Mouse (Mus musculus) embryonic facial prominence, embryonic 15.5 days (tissue): Measurements from ENCODE around the gene Kcnj10. TPM values are rescaled to one million over a fixed set of nuclear protein-coding genes. Genes with fewer than 3 reads are reported as not detected.
A peak's percentile ranks its signal among the peaks of the same experiment; 100 is the strongest.

Experiments used
- ATAC-seq: fragments of 200-750 bp; cut with Nextera tagmentation; 2 replicates; pipeline ENCODE4 v1.8.0; 2017; ENCODE audit warnings: low read depth, moderate TSS enrichment; ENCODE audit not compliant: insufficient number of reproducible peaks, low FRiP score, low TSS enrichment
- H3K27ac ChIP-seq: fragments of 300-500 bp; sonication (generic); replicated peaks from 2 replicates; pipeline ENCODE4 v1.5.1; 2015; ENCODE audit warnings: mild to moderate bottlenecking, inconsistent platforms
- H3K27me3 ChIP-seq: fragments of 300-500 bp; sonication (generic); 2 replicates; pipeline ENCODE4 v1.6.1; 2015; ENCODE audit warnings: inconsistent platforms
- H3K36me3 ChIP-seq: fragments of 300-500 bp; sonication (generic); 2 replicates; pipeline ENCODE4 v1.6.1; 2015; ENCODE audit warnings: mild to moderate bottlenecking, inconsistent platforms
- H3K4me1 ChIP-seq: fragments of 300-500 bp; sonication (generic); 2 replicates; pipeline ENCODE4 v1.6.1; 2015; ENCODE audit warnings: inconsistent platforms
- H3K4me2 ChIP-seq: fragments of 300-500 bp; sonication (generic); replicated peaks from 2 replicates; pipeline ENCODE4 v1.6.1; 2015; ENCODE audit warnings: mild to moderate bottlenecking, inconsistent platforms
- H3K4me3 ChIP-seq: fragments of 300-500 bp; sonication (generic); replicated peaks from 2 replicates; pipeline ENCODE4 v1.5.1; 2015; ENCODE audit warnings: mild to moderate bottlenecking, inconsistent platforms
- H3K9ac ChIP-seq: fragments of 300-500 bp; sonication (generic); 2 replicates; pipeline ENCODE4 v1.6.1; 2015; ENCODE audit warnings: inconsistent platforms
- H3K9me3 ChIP-seq: fragments of 300-500 bp; sonication (generic); replicated peaks from 2 replicates; pipeline ENCODE4 v1.6.1; 2016; ENCODE audit warnings: inconsistent platforms
- WGBS: fragments of 180-500 bp; shearing (Covaris S2); methylation state at CpG from one replicate; pipeline ENCODE4 v1.1.7; 2015; 5-methylcytosine and 5-hydroxymethylcytosine counted together
- polyA plus RNA-seq: library from polyadenylated mRNA; unstranded; fragments of >200 nt; fragmentation: Nextera tagmentation; extraction: Ambion mirVana; gene quantifications from 2 replicates; pipeline ENCODE4 v1.2.1, GENCODE M21; 2015

Gene Kcnj10
- polyA plus RNA-seq, 1 experiment from 2014 or later = 0.09 TPM

- 81% methylated on average over 5 of the region's 5 CpGs for WGBS
- Histone ChIP-seq H3K4me1 (0 out of 2 replicates have a peak, but pooled peaks cover 6% of the 10 kb centered on the region), H3K36me3 (no peaks in the 10 kb centered on the region), H3K4me3 (no peak overlapping the region), H3K4me2 (no peak overlapping the region), H3K27ac (no peak overlapping the region), H3K9ac (no peak overlapping the region), H3K9me3 (no peaks in the 10 kb centered on the region), H3K27me3 (no peaks in the 10 kb centered on the region; the same call in 1 of the 2 replicates)
- no peak for ATAC-seq
Observed at GRCm38 (mm10) chr1:172387246-172387645, 46.2 kb downstream of the Kcnj10 start.

- 44% methylated on average over 1 of the region's 1 CpGs for WGBS
- Histone ChIP-seq H3K9me3 (no peaks in the 10 kb centered on the region), H3K27ac (no peak overlapping the region), H3K9ac (no peak overlapping the region), H3K4me1 (0 out of 2 replicates have a peak, but pooled peaks cover 6% of the 10 kb centered on the region), H3K36me3 (no peaks in the 10 kb centered on the region), H3K4me3 (no peak overlapping the region), H3K4me2 (no peak overlapping the region), H3K27me3 (no peaks in the 10 kb centered on the region; the same call in 1 of the 2 replicates)
- no peak for ATAC-seq
Observed at GRCm38 (mm10) chr1:172390769-172391168, 49.8 kb downstream of the Kcnj10 start.

DNA sequence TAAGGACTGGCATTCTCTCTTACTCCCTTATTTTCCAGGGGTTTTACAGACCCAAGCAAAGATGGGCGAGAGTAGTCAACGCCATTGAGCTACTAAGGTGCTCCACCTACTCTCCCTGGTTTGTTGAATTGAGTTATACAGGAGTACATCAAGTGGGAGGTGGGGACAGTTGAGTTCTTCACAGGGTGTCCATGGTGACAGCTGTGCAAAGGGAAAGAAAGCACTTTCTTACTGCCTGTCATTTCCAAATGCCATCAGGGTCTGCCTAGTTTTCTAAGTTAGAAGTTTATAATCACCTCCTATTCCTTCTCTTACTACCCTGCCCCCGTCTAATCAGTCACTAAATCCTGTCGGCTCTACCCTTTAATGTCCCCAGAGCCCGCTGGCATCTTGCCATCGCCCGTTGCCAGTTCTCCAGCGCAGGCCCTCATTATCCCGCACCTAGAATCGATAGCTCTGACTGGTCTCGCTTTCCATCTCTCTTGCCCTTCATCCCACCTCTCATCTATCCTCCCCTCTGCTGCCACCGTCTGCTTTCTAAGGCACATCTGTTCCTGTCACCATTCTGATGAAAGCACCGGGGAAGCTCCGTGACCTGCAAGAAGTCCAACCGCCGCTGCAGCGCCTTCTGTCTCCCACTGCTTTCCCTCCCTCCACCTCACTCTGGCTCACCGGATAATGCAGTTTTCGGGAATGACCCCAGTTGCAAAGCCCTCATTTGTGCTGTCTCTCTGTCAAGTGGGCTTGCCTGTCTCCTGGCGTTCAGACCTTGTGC lies 51.0 kb downstream of the Kcnj10 start:
- peak overlapping the region; percentile 11; the same call in 1 of the 2 replicates for H3K4me2 ChIP-seq
- no peak overlapping the region for H3K27ac ChIP-seq
- WGBS = 27% methylated on average over 20 of the region's 20 CpGs
- no peak overlapping the region for H3K4me3 ChIP-seq
- H3K27me3 ChIP-seq = no peaks in the 10 kb centered on the region; the same call in 1 of the 2 replicates
- 0 out of 2 replicates have a peak, but pooled peaks cover 6% of the 10 kb centered on the region for H3K4me1 ChIP-seq
- H3K9me3 ChIP-seq = no peaks in the 10 kb centered on the region
- H3K36me3 ChIP-seq = no peaks in the 10 kb centered on the region
- no peak for ATAC-seq
- H3K9ac ChIP-seq = no peak overlapping the region

- H3K27me3 ChIP-seq = no peaks in the 10 kb centered on the region; the same call in 1 of the 2 replicates
- H3K4me1 ChIP-seq = 0 out of 2 replicates have a peak, but pooled peaks cover 6% of the 10 kb centered on the region
- ATAC-seq = no peak
- H3K9me3 ChIP-seq = no peaks in the 10 kb centered on the region
- H3K4me2 ChIP-seq = no peak overlapping the region
- H3K4me3 ChIP-seq = no peak overlapping the region
- WGBS = 76% methylated on average over 2 of the region's 2 CpGs
- H3K36me3 ChIP-seq = no peaks in the 10 kb centered on the region
- no peak overlapping the region for H3K27ac ChIP-seq
- H3K9ac ChIP-seq = no peak overlapping the region
Observed at GRCm38 (mm10) chr1:172392643-172393170, 51.7 kb downstream of the Kcnj10 start.

DNA sequence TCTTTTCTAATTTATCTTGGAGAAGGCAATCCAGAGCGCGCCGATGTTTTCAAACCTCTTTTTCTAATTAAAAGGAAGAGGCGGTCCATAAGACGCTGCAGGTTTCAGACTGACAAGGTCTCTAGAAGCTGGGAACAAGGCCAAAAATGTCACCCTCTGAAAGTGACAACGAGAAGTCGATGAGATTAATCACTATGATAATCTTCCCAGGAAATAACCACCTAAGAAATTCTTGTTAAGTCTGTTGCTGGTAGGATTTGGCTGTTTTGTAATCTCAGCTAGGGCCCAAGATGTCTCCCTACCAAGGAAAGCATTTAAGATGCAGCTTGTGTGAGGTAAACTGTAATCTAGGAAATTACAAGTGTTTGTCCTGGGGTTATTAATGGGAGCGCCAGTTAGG lies 52.7 kb downstream of the Kcnj10 start:
- no peak overlapping the region for H3K4me3 ChIP-seq
- 61% methylated on average over 8 of the region's 8 CpGs for WGBS
- H3K4me1 ChIP-seq = 0 out of 2 replicates have a peak, but pooled peaks cover 6% of the 10 kb centered on the region
- H3K27me3 ChIP-seq = no peaks in the 10 kb centered on the region; the same call in 1 of the 2 replicates
- no peak overlapping the region for H3K27ac ChIP-seq
- no peaks in the 10 kb centered on the region for H3K36me3 ChIP-seq
- H3K9me3 ChIP-seq = no peaks in the 10 kb centered on the region
- H3K4me2 ChIP-seq = no peak overlapping the region
- ATAC-seq = no peak
- no peak overlapping the region for H3K9ac ChIP-seq

GRCm38 (mm10) chr1:172396996-172397752 lies 56.2 kb downstream of the Kcnj10 start:
- H3K27ac ChIP-seq = no peak overlapping the region
- 48% methylated on average over 9 of the region's 9 CpGs for WGBS
- ATAC-seq = no peak

DNA sequence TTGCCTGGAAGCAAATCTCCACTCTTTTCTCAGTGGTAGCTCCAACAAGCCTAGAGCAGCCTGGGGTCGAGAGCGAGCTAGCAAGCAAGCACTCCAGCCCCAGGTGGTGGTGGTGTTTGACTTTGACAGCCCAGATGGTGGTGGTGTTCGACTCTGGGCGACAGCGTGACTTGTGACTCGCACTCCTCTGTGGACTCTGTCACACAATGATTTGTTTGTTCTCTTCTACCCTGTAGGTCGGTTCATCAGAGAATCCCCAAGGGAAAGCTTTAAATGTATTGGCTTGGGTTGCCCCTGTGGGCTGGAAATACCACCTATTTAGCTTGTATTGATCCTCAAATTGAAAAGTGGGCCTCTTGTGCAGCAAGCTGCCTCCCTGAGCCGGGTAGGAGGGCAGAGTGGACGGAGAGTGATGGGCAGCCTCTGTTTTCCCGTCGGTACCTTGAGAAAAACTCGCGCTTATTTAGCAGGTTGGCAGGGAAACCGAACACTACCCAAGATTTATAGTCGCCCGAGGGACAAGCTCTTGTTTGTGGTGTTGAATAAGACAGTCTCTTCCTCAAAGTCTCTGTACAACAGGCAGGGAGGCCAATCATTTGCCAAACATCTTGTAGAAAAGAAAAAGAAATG lies 65.2 kb downstream of the Kcnj10 start:
- ATAC-seq = no peak
- H3K9me3 ChIP-seq = no peaks in the 10 kb centered on the region

More at GRCm38 (mm10) chr1:172396996-172397752, 56.2 kb downstream of the Kcnj10 start:
- no peak overlapping the region for H3K9ac ChIP-seq
- no peak overlapping the region for H3K4me3 ChIP-seq
- H3K4me1 ChIP-seq = 0 out of 2 replicates have a peak, but pooled peaks cover under 1% of the 10 kb centered on the region
- no peaks in the 10 kb centered on the region for H3K36me3 ChIP-seq
- H3K9me3 ChIP-seq = no peaks in the 10 kb centered on the region
- H3K4me2 ChIP-seq = no peak overlapping the region
- H3K27me3 ChIP-seq = no peaks in the 10 kb centered on the region

DNA sequence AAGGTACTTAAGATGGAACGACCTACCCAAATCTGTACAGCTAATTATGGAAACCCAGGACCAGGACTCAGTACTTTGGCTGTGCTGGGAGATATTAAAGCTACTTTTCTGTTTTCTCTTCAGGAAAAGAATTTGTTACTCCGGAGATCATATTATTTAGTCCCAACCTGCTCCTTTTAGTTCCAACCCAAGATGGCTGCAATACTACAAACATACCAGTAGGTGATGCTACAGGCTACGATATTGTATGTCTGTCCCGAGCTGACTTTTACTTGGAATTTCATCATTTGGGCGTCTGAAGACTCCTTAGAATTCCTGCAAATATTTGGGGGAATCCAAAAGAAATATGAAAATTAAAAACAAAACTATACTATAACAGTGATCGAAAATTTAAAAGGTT lies 68.0 kb downstream of the Kcnj10 start:
- Histone ChIP-seq H3K27me3 (peaks cover 4% of the 10 kb centered on the region; the same call in 1 of the 2 replicates), H3K4me3 (no peak overlapping the region), H3K27ac (no peak overlapping the region), H3K4me2 (no peak overlapping the region; the same call in 1 of the 2 replicates), H3K4me1 (no peaks in the 10 kb centered on the region), H3K9me3 (no peaks in the 10 kb centered on the region), H3K36me3 (no peaks in the 10 kb centered on the region), H3K9ac (no peak overlapping the region)
- 5% methylated on average over 6 of the region's 6 CpGs for WGBS
- ATAC-seq = no peak

More for the DNA sequence above, 65.2 kb downstream of the Kcnj10 start:
- Histone ChIP-seq H3K36me3 (no peaks in the 10 kb centered on the region), H3K9ac (no peak overlapping the region), H3K4me3 (no peak overlapping the region), H3K4me2 (no peak overlapping the region), H3K27ac (no peak overlapping the region), H3K27me3 (peaks cover 4% of the 10 kb centered on the region; the same call in 1 of the 2 replicates), H3K4me1 (no peaks in the 10 kb centered on the region)
- WGBS = 27% methylated on average over 16 of the region's 16 CpGs

- 12% methylated on average over 5 of the region's 5 CpGs for WGBS
- H3K4me1 ChIP-seq = no peaks in the 10 kb centered on the region
- peaks cover 4% of the 10 kb centered on the region; the same call in 1 of the 2 replicates for H3K27me3 ChIP-seq
- H3K9ac ChIP-seq = no peak overlapping the region
- no peaks in the 10 kb centered on the region for H3K36me3 ChIP-seq
- no peaks in the 10 kb centered on the region for H3K9me3 ChIP-seq
- no peak overlapping the region for H3K27ac ChIP-seq
- no peak overlapping the region; the same call in 1 of the 2 replicates for H3K4me2 ChIP-seq
- no peak for ATAC-seq
- no peak overlapping the region for H3K4me3 ChIP-seq
Observed at GRCm38 (mm10) chr1:172409431-172409830, 68.4 kb downstream of the Kcnj10 start.

GRCm38 (mm10) chr1:172410806-172411205 lies 69.8 kb downstream of the Kcnj10 start:
- no peak overlapping the region for H3K27ac ChIP-seq
- no peak overlapping the region for H3K4me2 ChIP-seq
- no peak overlapping the region for H3K9ac ChIP-seq
- H3K36me3 ChIP-seq = no peaks in the 10 kb centered on the region
- H3K4me1 ChIP-seq = no peaks in the 10 kb centered on the region
- 5% methylated on average over 4 of the region's 4 CpGs for WGBS
- H3K27me3 ChIP-seq = peaks cover 4% of the 10 kb centered on the region; the same call in 1 of the 2 replicates
- no peak for ATAC-seq
- no peak overlapping the region for H3K4me3 ChIP-seq
- no peaks in the 10 kb centered on the region for H3K9me3 ChIP-seq
